Mouse (Mus musculus) heart, embryonic 16.5 days (tissue): ENCODE measurements at regions not wholly inside any gene's neighbourhood (a gene's known extent, or its start where the extent isn't known, plus 50 kb on each side); places are given as distances from the start of the nearest gene placed in this dataset.
"Not testable (repeated sequence)": the region's sequence is repeated elsewhere in the genome, so short reads cannot be mapped to it uniquely, and the experiment has no call there.

Source experiments
- ATAC-seq: fragments of 200-750 bp; cut with Nextera tagmentation; replicated peaks from 2 replicates; pipeline ENCODE4 v1.8.0; 2017; ENCODE audit warnings: moderate number of reproducible peaks; ENCODE audit not compliant: insufficient read depth, low FRiP score; ENCODE audit errors: extremely low read depth
- H3K27ac ChIP-seq: fragments of 300-500 bp; sonication (generic); 2 replicates; pipeline ENCODE4 v1.5.1; 2014; ENCODE audit warnings: mild to moderate bottlenecking, low read length, control low read depth, moderate library complexity
- H3K27me3 ChIP-seq: fragments of 300-500 bp; sonication (generic); 2 replicates; pipeline ENCODE4 v1.6.1; 2014; ENCODE audit warnings: low read length, mixed read lengths; ENCODE audit not compliant: control insufficient read depth, insufficient read depth
- H3K36me3 ChIP-seq: fragments of 300-500 bp; sonication (generic); 2 replicates; pipeline ENCODE4 v1.6.1; 2014; ENCODE audit not compliant: control insufficient read depth, insufficient read depth
- H3K4me1 ChIP-seq: fragments of 300-500 bp; sonication (generic); 2 replicates; pipeline ENCODE4 v1.6.1; 2014; ENCODE audit warnings: low read length, mixed read lengths; ENCODE audit not compliant: control insufficient read depth, insufficient read depth
- H3K4me2 ChIP-seq: fragments of 300-500 bp; sonication (generic); 2 replicates; pipeline ENCODE4 v1.6.1; 2014; ENCODE audit warnings: low read depth, mild to moderate bottlenecking, control low read depth, low read length
- H3K4me3 ChIP-seq: fragments of 300-500 bp; sonication (generic); 2 replicates; pipeline ENCODE4 v1.5.1; 2014; ENCODE audit warnings: mild to moderate bottlenecking, control low read depth, low read length
- H3K9ac ChIP-seq: fragments of 300-500 bp; sonication (generic); 2 replicates; pipeline ENCODE4 v1.6.1; 2014; ENCODE audit warnings: low read length, control low read depth
- H3K9me3 ChIP-seq: fragments of 300-500 bp; sonication (generic); replicated peaks from 2 replicates; pipeline ENCODE4 v1.6.1; 2016; ENCODE audit warnings: low read length; ENCODE audit not compliant: control insufficient read depth
- WGBS: fragments of 180-500 bp; shearing (Covaris S2); extraction: QIAGEN DNeasy Blood & Tissue Kit; methylation state at CpG from one replicate; pipeline ENCODE4 v1.1.7; 2014; 5-methylcytosine and 5-hydroxymethylcytosine counted together

GRCm38 (mm10) chr14:53766501-53766900 is 487.4 kb downstream of the Dad1 start:
- H3K4me3 ChIP-seq, H3K4me1 ChIP-seq, H3K9me3 ChIP-seq, H3K4me2 ChIP-seq, H3K27ac ChIP-seq, H3K36me3 ChIP-seq, H3K27me3 ChIP-seq, ATAC-seq, H3K9ac ChIP-seq: not testable (repeated sequence)
- 63% methylated on average over 6 of the region's 6 CpGs for WGBS

DNA sequence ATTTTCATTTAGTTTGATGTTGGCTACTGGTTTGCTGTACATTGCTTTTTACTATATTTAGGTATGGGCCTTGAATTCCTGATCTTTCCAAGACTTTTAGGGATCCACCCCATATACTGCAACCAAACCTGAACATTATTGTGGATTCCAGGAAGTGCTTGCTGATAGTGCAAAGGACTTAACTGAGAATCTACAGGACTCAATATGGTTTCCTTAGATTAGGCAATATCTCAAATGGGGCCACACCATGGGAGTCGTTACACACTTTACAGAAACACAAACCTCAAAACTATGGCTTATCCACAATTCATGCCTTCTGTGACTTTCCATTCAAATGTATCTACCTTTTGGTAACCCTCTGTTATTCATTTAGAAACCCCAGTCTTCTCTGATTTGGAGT is 488.0 kb downstream of the Dad1 start:
- H3K4me3 ChIP-seq, ATAC-seq, H3K4me2 ChIP-seq, H3K27ac ChIP-seq, H3K9me3 ChIP-seq, H3K4me1 ChIP-seq, H3K36me3 ChIP-seq, H3K9ac ChIP-seq, H3K27me3 ChIP-seq: not testable (repeated sequence)
- WGBS: 75% methylated on average over 1 of the region's 1 CpGs

DNA sequence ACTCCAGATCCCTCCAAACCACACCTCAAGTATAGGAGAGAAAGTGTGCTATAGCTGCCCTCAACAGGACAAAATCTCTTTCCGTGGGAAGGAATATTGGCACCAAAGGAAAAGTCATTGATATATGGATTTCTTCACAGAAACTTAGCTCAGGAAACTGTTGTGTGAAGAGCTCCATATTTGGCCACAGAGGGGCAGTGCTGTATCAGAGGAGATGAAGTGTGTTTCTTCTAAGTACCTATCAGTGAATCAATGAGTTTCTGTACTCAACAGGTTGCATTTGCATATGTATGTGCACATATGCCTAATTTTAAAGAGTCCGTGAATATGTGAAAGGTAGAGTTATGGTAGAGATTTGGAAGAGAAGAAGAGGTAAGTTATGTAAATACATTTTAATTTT is 493.3 kb downstream of the Dad1 start:
- H3K4me3 ChIP-seq, ATAC-seq, H3K4me1 ChIP-seq, H3K27ac ChIP-seq, H3K36me3 ChIP-seq, H3K4me2 ChIP-seq, H3K9ac ChIP-seq, H3K27me3 ChIP-seq, H3K9me3 ChIP-seq: not testable (repeated sequence)
- 58% methylated on average over 2 of the region's 2 CpGs for WGBS

DNA sequence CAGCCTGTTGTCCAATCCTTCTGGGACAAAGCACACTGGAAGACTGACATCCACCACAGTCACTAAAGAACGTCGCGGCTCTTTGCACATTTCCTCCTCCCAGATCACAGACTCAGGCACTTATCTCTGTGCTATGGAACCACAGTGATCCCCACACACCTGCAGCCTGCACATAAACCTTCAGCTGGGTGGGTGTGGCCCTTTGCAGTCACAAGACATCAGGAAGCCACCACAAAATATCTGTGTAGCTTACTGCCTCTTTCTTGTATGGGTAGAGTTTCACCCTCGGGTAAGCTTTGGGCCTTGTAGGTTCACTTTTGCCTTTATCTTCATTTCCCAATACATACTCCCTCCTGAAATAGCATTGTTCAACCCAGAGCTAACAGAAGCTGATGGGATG is 496.1 kb downstream of the Dad1 start:
- WGBS: 47% methylated on average over 4 of the region's 4 CpGs
- H3K27ac ChIP-seq, H3K9me3 ChIP-seq, H3K4me2 ChIP-seq, H3K4me3 ChIP-seq, H3K9ac ChIP-seq, H3K4me1 ChIP-seq, H3K36me3 ChIP-seq, ATAC-seq, H3K27me3 ChIP-seq: not testable (repeated sequence)

GRCm38 (mm10) chr14:53757095-53757494 is 496.8 kb downstream of the Dad1 start:
- H3K9ac ChIP-seq, H3K4me2 ChIP-seq, H3K27ac ChIP-seq, H3K27me3 ChIP-seq, H3K9me3 ChIP-seq, ATAC-seq, H3K4me1 ChIP-seq, H3K36me3 ChIP-seq, H3K4me3 ChIP-seq: not testable (repeated sequence)
- no CpG with 5 or more reads among the region's 1 CpGs for WGBS

- H3K27me3 ChIP-seq: no peaks in the 10 kb centered on the region
- WGBS: 37% methylated on average over 4 of the region's 4 CpGs
- no peak for ATAC-seq
- H3K4me3 ChIP-seq: no peak overlapping the region
- no peak overlapping the region for H3K27ac ChIP-seq
- no peaks in the 10 kb centered on the region for H3K4me1 ChIP-seq
- no peak overlapping the region for H3K9ac ChIP-seq
- no peak overlapping the region for H3K4me2 ChIP-seq
- H3K9me3 ChIP-seq: no peaks in the 10 kb centered on the region
- H3K36me3 ChIP-seq: no peaks in the 10 kb centered on the region
Observed at GRCm38 (mm10) chr14:53750703-53751441, 503.0 kb downstream of the Dad1 start.

GRCm38 (mm10) chr14:53743552-53743951 is 510.4 kb downstream of the Dad1 start:
- not testable (repeated sequence) for H3K4me1 ChIP-seq, H3K4me2 ChIP-seq, H3K9ac ChIP-seq, H3K27ac ChIP-seq, H3K9me3 ChIP-seq, H3K4me3 ChIP-seq, H3K36me3 ChIP-seq, H3K27me3 ChIP-seq, ATAC-seq
- 75% methylated on average over 3 of the region's 3 CpGs for WGBS

GRCm38 (mm10) chr14:53742864-53743263 is 511.0 kb downstream of the Dad1 start:
- not testable (repeated sequence) for H3K36me3 ChIP-seq, H3K9ac ChIP-seq, H3K4me2 ChIP-seq, H3K9me3 ChIP-seq, ATAC-seq, H3K27ac ChIP-seq, H3K4me3 ChIP-seq, H3K4me1 ChIP-seq, H3K27me3 ChIP-seq
- WGBS: 54% methylated on average over 2 of the region's 2 CpGs

DNA sequence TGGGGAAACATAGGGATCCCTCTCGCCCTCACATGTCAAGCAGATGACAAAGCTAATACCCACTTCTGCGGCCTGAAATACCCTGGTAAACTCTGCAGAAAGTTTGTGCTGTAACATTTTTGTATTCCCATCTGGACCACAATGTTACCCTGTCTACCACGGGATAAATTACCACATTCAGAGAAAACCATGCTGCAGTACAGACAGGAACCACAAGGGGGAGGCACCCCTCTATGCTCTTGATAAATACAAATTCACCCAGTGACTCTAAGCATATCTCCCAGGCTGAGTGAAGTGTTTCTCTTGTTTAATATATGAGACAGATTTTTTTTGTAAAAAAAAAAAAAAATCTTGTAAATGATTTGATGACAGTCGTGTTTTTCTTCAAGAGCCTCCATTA is 512.7 kb downstream of the Dad1 start:
- WGBS: 41% methylated on average over 4 of the region's 4 CpGs
- H3K4me2 ChIP-seq, H3K9ac ChIP-seq, H3K36me3 ChIP-seq, H3K27ac ChIP-seq, ATAC-seq, H3K27me3 ChIP-seq, H3K4me1 ChIP-seq, H3K9me3 ChIP-seq, H3K4me3 ChIP-seq: not testable (repeated sequence)
